Mouse (Mus musculus) myocyte (in vitro differentiated cells): ENCODE measurements at regions not wholly inside any gene's neighbourhood (a gene's known extent, or its start where the extent isn't known, plus 50 kb on each side); places are given as distances from the start of the nearest gene placed in this dataset.

Experiments used
- MYOG ChIP-seq, 3 experiments: IDR thresholded peaks; one replicate each; pipeline ENCODE4 v1.6.1; 2011; ENCODE audit warnings: control low read depth in 2 of 3, low read depth in 2 of 3, mild to moderate bottlenecking in 2 of 3; ENCODE audit not compliant: insufficient read length in 2 of 3, control insufficient read depth in 1 of 3, insufficient read depth in 1 of 3
- POLR2A ChIP-seq: IDR thresholded peaks from one replicate; pipeline ENCODE4 v1.6.1; 2011; ENCODE audit warnings: low read depth, mild to moderate bottlenecking, control low read depth, moderate library complexity; ENCODE audit not compliant: insufficient read length
- REST ChIP-seq: IDR thresholded peaks from one replicate; pipeline ENCODE4 v1.6.1; 2011; ENCODE audit warnings: mild to moderate bottlenecking, control low read depth, moderate library complexity; ENCODE audit not compliant: insufficient read depth, insufficient read length
- TCF12 ChIP-seq: IDR thresholded peaks from one replicate; pipeline ENCODE4 v1.6.1; 2011; ENCODE audit warnings: mild to moderate bottlenecking, control low read depth; ENCODE audit not compliant: poor library complexity, insufficient read depth, severe bottlenecking
- TCF3 ChIP-seq: IDR thresholded peaks from one replicate; pipeline ENCODE4 v1.6.1; 2011; ENCODE audit warnings: low read depth, control low read depth; ENCODE audit not compliant: insufficient read length
- USF1 ChIP-seq: IDR thresholded peaks from one replicate; pipeline ENCODE4 v1.6.1; 2011; ENCODE audit warnings: low read depth, mild to moderate bottlenecking, control low read depth, moderate library complexity

DNA sequence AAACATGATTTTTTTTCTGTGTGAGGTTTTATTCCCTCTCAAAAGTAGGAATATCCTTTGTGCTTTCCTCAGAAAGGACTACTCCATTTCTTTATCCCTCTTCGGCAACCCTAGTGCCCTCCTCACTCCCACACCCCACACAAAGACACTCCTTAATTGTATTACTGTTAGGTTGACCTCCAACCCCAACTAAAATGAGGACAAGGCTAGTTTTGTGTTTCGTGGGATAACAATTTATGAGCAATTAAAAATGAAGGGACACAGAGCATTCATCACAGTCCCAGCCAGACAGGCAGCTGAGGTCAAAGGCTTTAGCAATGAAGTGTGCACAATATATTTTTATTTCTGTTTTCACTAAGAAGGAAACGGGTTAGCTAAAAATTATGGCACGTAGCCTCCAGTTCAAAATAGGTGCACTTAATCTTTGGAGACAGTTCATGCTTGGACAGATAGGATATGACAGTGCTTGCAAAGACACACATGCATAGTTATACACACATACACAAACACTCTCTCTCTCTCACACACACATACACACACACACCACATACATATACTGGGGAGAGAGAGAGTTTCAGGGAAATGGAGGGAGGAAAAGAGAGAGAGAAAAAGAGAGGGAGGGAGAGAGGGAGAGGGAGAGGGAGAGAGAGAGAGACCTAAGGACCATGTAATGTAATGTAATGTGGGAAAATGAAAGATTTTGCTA is 498.8 kb upstream of the Pou3f2 start:
- TF ChIP-seq TCF3 (no peak), MYOG (IDR thresholded peaks at IDR 0.05; ENCODE audit: control insufficient read depth in 1 of 3, insufficient read depth in 1 of 3, insufficient read length in 2 of 3, low read depth in 2 of 3) (no peak), POLR2A (no peak), REST (no peak), USF1 (no peak), TCF12 (no peak)
